Mouse (Mus musculus): Measurements from ENCODE around the gene Umod.
A peak's percentile ranks its signal among the peaks of the same experiment; 100 is the strongest.

The Umod gene

GRCm38 (mm10) chr7:119479256-119479655 lies at the start of gene Umod:
Umod (minus strand) TSS chr7:119479282.
- no peak for DNase-seq

GRCm38 (mm10) chr7:119528617-119529016 lies 49.5 kb upstream of the Umod start:
- no peak for DNase-seq

- no peak for DNase-seq
These were observed 48.5 kb upstream of the Umod start for GRCm38 (mm10) chr7:119527548-119527947.

GRCm38 (mm10) chr7:119527135-119527534 lies 48.1 kb upstream of the Umod start:
- no peak for DNase-seq

- no peak for DNase-seq
These were observed 47.4 kb upstream of the Umod start for GRCm38 (mm10) chr7:119526486-119526885.

GRCm38 (mm10) chr7:119525881-119526281 lies 46.8 kb upstream of the Umod start:
- DNase-seq, result no peak

GRCm38 (mm10) chr7:119523389-119523788 lies 44.3 kb upstream of the Umod start, which contains the start of gene Pdilt:
Pdilt (minus strand) TSS chr7:119523489.
- no peak for DNase-seq

GRCm38 (mm10) chr7:119522385-119522784 lies 43.3 kb upstream of the Umod start:
- no peak for DNase-seq

- DNase-seq, result no peak
These were observed 42.7 kb upstream of the Umod start for GRCm38 (mm10) chr7:119521816-119522215.

- peak; percentile 55 for DNase-seq
These were observed 40.6 kb upstream of the Umod start for GRCm38 (mm10) chr7:119519654-119520053.

- no peak for DNase-seq
These were observed 40.1 kb upstream of the Umod start, which contains the start of gene Acsm5 for GRCm38 (mm10) chr7:119519163-119519562. Acsm5 (plus strand) TSS chr7:119519463.

GRCm38 (mm10) chr7:119516272-119516558 lies 37.1 kb upstream of the Umod start:
- no peak for DNase-seq

GRCm38 (mm10) chr7:119515492-119516271 lies 36.6 kb upstream of the Umod start:
- peak; percentile 53 for DNase-seq

GRCm38 (mm10) chr7:119513056-119513455 lies 34.0 kb upstream of the Umod start:
- DNase-seq, result peak; percentile 51

GRCm38 (mm10) chr7:119511143-119511542 lies 32.1 kb upstream of the Umod start:
- no peak for DNase-seq

- no peak for DNase-seq
These were observed 11.1 kb upstream of the Umod start for GRCm38 (mm10) chr7:119490041-119490780.

- DNase-seq, result no peak
These were observed 7.6 kb upstream of the Umod start for GRCm38 (mm10) chr7:119486683-119487082.

GRCm38 (mm10) chr7:119484154-119484553 lies 5.1 kb upstream of the Umod start:
- no peak for DNase-seq

- DNase-seq, result no peak
These were observed 2.3 kb downstream of the Umod start for GRCm38 (mm10) chr7:119476500-119477389.

GRCm38 (mm10) chr7:119459185-119459584 lies 19.9 kb downstream of the Umod start, which contains the start of gene Gp2:
Gp2 (minus strand) TSS chr7:119459285.
- DNase-seq, result no peak

GRCm38 (mm10) chr7:119454192-119454591 lies 24.9 kb downstream of the Umod start:
- no peak for DNase-seq

- DNase-seq, result peak; percentile 2
These were observed 35.2 kb downstream of the Umod start for GRCm38 (mm10) chr7:119443849-119444248.

- DNase-seq, result no peak
These were observed 37.1 kb downstream of the Umod start for GRCm38 (mm10) chr7:119441938-119442337.
